21 mouse cellular contexts compared by ENCODE assay signal in genomic region chr1:36306120-36306519, GRCm38 (mm10).
"Had no signal": no experiment of that assay in that cellular context is flagged by ENCODE, and none has a peak within 500 bp of the region (broad histone marks: within the 10 kb centered on the region; RNA-seq: fewer than 3 reads in every experiment).

No protein-coding gene starts in this region.

- ATAC-seq: liver, postnatal 0 days; lung, postnatal 0 days; midbrain, embryonic 13.5 days; midbrain, embryonic 16.5 days had no signal

- DNase-seq: kidney, adult 9 months; kidney, postnatal 14 days; kidney, postnatal 4 days; left cerebral cortex, postnatal 4 days; liver, postnatal 0 days; lung, embryonic 14.5 days; right cerebral cortex, adult 18-20 months; right cerebral cortex, postnatal 14 days; right cerebral cortex, postnatal 4 days; thymus, postnatal 25 days had no signal

- H3K4me2 ChIP-seq: limb, embryonic 12.5 days; limb, embryonic 15.5 days; liver, embryonic 11.5 days; lung, embryonic 14.5 days; midbrain, embryonic 13.5 days; neural tube, embryonic 12.5 days; neural tube, embryonic 15.5 days had no signal

- H3K36me3 ChIP-seq: limb, embryonic 12.5 days; limb, embryonic 15.5 days; midbrain, embryonic 13.5 days; neural tube, embryonic 12.5 days; neural tube, embryonic 15.5 days had no signal

- H3K27ac ChIP-seq: limb, embryonic 12.5 days; limb, embryonic 15.5 days; liver, embryonic 14.5 days; macrophage; midbrain, embryonic 13.5 days; neural tube, embryonic 12.5 days; neural tube, embryonic 15.5 days; stomach, postnatal 0 days had no signal

- H3K9me3 ChIP-seq: limb, embryonic 12.5 days; limb, embryonic 15.5 days; midbrain, embryonic 13.5 days; neural tube, embryonic 12.5 days; neural tube, embryonic 15.5 days had no signal

- H3K9ac ChIP-seq: limb, embryonic 12.5 days; limb, embryonic 15.5 days; liver, embryonic 14.5 days; liver, postnatal 0 days; lung, embryonic 14.5 days; midbrain, embryonic 13.5 days; neural tube, embryonic 12.5 days; neural tube, embryonic 15.5 days had no signal

- H3K4me3 ChIP-seq: limb, embryonic 12.5 days; limb, embryonic 15.5 days; midbrain, embryonic 13.5 days; neural tube, embryonic 12.5 days; neural tube, embryonic 15.5 days had no signal
